Mouse (Mus musculus) thymus, adult 2 months (tissue): Measurements from ENCODE around the gene Golph3. TPM values are rescaled to one million over a fixed set of nuclear protein-coding genes. Genes with fewer than 3 reads are reported as not detected.

ENCODE experiments used
- DNase-seq: peaks from one replicate; pipeline ENCODE4 v3.0.0; 2021
- H3K27ac ChIP-seq: fragments of 200-500 bp; 2 replicates; pipeline ENCODE4 v1.5.1; 2012; ENCODE audit warnings: low read length, control low read depth; ENCODE audit not compliant: control insufficient read depth, insufficient read depth
- H3K27me3 ChIP-seq: fragments of 200-500 bp; 2 replicates; pipeline ENCODE4 v1.6.1; 2012; ENCODE audit warnings: mild to moderate bottlenecking, low read length, moderate library complexity, mixed read lengths; ENCODE audit not compliant: control insufficient read depth, insufficient read depth
- H3K36me3 ChIP-seq: fragments of 200-500 bp; 2 replicates; pipeline ENCODE4 v1.6.1; 2012; ENCODE audit warnings: mild to moderate bottlenecking, low read length, moderate library complexity; ENCODE audit not compliant: control insufficient read depth, insufficient read depth
- H3K4me1 ChIP-seq: fragments of 200-500 bp; replicated peaks from 2 replicates; pipeline ENCODE4 v1.6.1; 2012; ENCODE audit warnings: low read length; ENCODE audit not compliant: control insufficient read depth, insufficient read depth
- H3K4me3 ChIP-seq: fragments of 200-500 bp; 2 replicates; pipeline ENCODE4 v1.5.1; 2012; ENCODE audit warnings: mild to moderate bottlenecking, low read length, control low read depth, moderate library complexity; ENCODE audit not compliant: control insufficient read depth, insufficient read depth
- CTCF ChIP-seq: fragments of 200-500 bp; IDR thresholded peaks from 2 replicates; pipeline ENCODE4 v1.5.1; 2012; ENCODE audit warnings: mild to moderate bottlenecking, control low read depth, low read length, moderate library complexity, borderline replicate concordance; ENCODE audit not compliant: control insufficient read depth, poor library complexity, insufficient read depth; ENCODE audit errors: extremely low read depth
- POLR2A ChIP-seq: fragments of 200-500 bp; IDR thresholded peaks from 2 replicates; pipeline ENCODE4 v1.6.1; 2012; ENCODE audit warnings: mild to moderate bottlenecking, low read length, control low read depth, moderate library complexity; ENCODE audit not compliant: control insufficient read depth, poor library complexity, insufficient read depth; ENCODE audit errors: extremely low read depth
- WGBS: fragments of 180-500 bp; shearing (Covaris S2); methylation state at CpG from one replicate; pipeline ENCODE4 v1.1.7; 2018; 5-methylcytosine and 5-hydroxymethylcytosine counted together
- polyA plus RNA-seq: library from polyadenylated mRNA; depleted of rRNA; stranded (reverse); fragments of >200 nt; gene quantifications from 2 replicates; pipeline ENCODE4 v1.2.3, GENCODE M21; 2012

Gene Golph3
- polyA plus RNA-seq, 1 experiment = 95.5 TPM

GRCm38 (mm10) chr15:12349840-12350239 lies 28.6 kb downstream of the Golph3 start:
- WGBS = 88% methylated on average over 5 of the region's 5 CpGs
- peaks cover 28% of the 10 kb centered on the region for H3K36me3 ChIP-seq

DNA sequence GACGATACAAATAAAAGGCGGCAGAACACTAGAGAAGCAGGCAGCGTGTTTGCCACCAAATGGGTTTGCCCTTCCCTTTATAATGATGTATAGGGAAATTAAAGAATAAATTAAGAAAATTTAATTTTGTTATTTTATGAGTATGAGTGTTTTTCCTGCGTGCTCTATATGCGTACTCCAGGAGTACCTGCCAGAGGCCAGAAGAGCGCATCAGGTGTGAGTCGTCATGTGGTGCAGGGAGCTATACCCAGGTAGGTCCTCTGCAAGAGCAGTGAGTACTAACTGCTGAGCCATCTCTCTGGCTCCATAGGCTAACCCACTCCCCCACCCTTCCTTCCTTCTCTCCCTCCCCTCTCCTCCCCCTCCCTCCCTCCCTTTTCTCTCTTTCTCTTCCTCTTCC lies 30.2 kb downstream of the Golph3 start:
- no peak overlapping the region for H3K4me3 ChIP-seq
- no peaks in the 10 kb centered on the region for H3K27me3 ChIP-seq
- H3K27ac ChIP-seq = no peak overlapping the region
- DNase-seq = no peak
- TF ChIP-seq POLR2A (no peak), CTCF (no peak)
- peaks cover 28% of the 10 kb centered on the region for H3K36me3 ChIP-seq
- H3K4me1 ChIP-seq = no peaks in the 10 kb centered on the region
- WGBS = 97% methylated on average over 7 of the region's 7 CpGs

More at GRCm38 (mm10) chr15:12349840-12350239, 28.6 kb downstream of the Golph3 start:
- H3K27me3 ChIP-seq = no peaks in the 10 kb centered on the region
- no peak overlapping the region for H3K27ac ChIP-seq
- H3K4me1 ChIP-seq = no peaks in the 10 kb centered on the region
- no peak for TF ChIP-seq CTCF
- no peak for TF ChIP-seq POLR2A
- no peak overlapping the region for H3K4me3 ChIP-seq
- no peak for DNase-seq

DNA sequence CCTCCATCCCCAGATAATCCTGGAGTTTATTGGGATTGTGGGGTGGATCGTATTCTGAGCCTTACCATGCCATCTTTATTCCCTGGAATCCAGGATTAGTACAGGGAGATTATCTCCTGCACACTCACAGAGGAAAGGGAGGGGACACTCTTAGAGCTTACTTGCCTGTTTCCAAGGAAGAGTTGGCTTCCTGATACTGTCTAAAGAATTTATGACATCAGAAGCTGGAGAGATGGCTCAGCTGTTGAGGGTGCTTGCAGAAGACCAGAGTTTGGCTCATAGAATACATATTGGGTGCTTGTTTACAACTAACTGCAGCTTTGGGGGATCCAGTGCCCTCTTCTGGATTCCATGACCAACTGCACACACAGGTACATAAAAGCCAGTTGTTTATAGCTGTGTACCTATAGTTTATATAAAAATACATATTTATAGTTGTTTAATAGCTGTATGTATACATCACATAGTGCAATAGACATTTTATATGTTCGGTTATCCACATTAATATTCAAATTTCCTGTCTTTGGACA lies 33.1 kb downstream of the Golph3 start:
- H3K4me1 ChIP-seq = no peaks in the 10 kb centered on the region
- 100% methylated on average over 2 of the region's 2 CpGs for WGBS
- no peak for DNase-seq

DNA sequence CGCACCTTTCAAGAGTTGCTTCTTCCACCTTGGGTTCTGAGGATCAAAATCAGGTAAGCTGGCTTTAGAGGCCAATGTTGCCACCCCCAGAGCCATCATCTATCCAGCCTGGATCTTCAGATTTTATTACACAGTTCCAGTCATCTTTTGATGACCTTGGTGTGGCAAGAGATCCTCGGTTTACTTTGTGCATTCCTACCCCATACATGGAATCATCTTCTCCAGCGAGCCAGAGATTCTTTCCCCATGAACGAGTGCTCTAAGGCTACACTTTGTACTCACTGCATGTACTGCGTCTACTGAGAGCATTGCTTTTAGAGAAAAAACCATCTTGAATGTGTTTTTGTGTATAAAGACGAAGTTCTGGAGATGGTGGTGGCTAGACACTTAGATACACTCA lies 34.0 kb downstream of the Golph3 start:
- Histone ChIP-seq H3K36me3 (peaks cover 17% of the 10 kb centered on the region), H3K4me1 (no peaks in the 10 kb centered on the region), H3K27ac (no peak overlapping the region), H3K27me3 (no peaks in the 10 kb centered on the region), H3K4me3 (no peak overlapping the region)
- DNase-seq = no peak
- no peak for TF ChIP-seq CTCF
- no peak for TF ChIP-seq POLR2A
- 95% methylated on average over 6 of the region's 6 CpGs for WGBS

More for the DNA sequence above, 33.1 kb downstream of the Golph3 start:
- Histone ChIP-seq H3K27ac (no peak overlapping the region), H3K27me3 (no peaks in the 10 kb centered on the region), H3K4me3 (no peak overlapping the region), H3K36me3 (peaks cover 26% of the 10 kb centered on the region)
- TF ChIP-seq CTCF = no peak
- no peak for TF ChIP-seq POLR2A

- no peak for DNase-seq
- H3K4me1 ChIP-seq = no peaks in the 10 kb centered on the region
- H3K36me3 ChIP-seq = peaks cover 15% of the 10 kb centered on the region
- no peaks in the 10 kb centered on the region for H3K27me3 ChIP-seq
- no peak for TF ChIP-seq CTCF
- TF ChIP-seq POLR2A = no peak
- no peak overlapping the region for H3K27ac ChIP-seq
- 83% methylated on average over 7 of the region's 7 CpGs for WGBS
- H3K4me3 ChIP-seq = no peak overlapping the region
These were observed 34.7 kb downstream of the Golph3 start for GRCm38 (mm10) chr15:12355907-12356306.

- Histone ChIP-seq H3K4me3 (no peak overlapping the region), H3K36me3 (0 out of 2 replicates have a peak, but pooled peaks cover 6% of the 10 kb centered on the region), H3K4me1 (no peaks in the 10 kb centered on the region), H3K27me3 (no peaks in the 10 kb centered on the region), H3K27ac (no peak overlapping the region)
- TF ChIP-seq CTCF = no peak
- TF ChIP-seq POLR2A = no peak
- no peak for DNase-seq
These were observed 36.2 kb downstream of the Golph3 start for GRCm38 (mm10) chr15:12357459-12357858.

GRCm38 (mm10) chr15:12358384-12358783 lies 37.1 kb downstream of the Golph3 start:
- no peak for TF ChIP-seq CTCF
- TF ChIP-seq POLR2A = no peak
- 97% methylated on average over 5 of the region's 5 CpGs for WGBS
- DNase-seq = no peak
- Histone ChIP-seq H3K27me3 (no peaks in the 10 kb centered on the region), H3K4me1 (no peaks in the 10 kb centered on the region), H3K36me3 (0 out of 2 replicates have a peak, but pooled peaks cover 6% of the 10 kb centered on the region), H3K27ac (no peak overlapping the region), H3K4me3 (no peak overlapping the region)
